Mouse (Mus musculus): Measurements from ENCODE around the gene Emc9. TPM values are rescaled to one million over a fixed set of nuclear protein-coding genes. Genes with fewer than 3 reads are reported as not detected.

The Emc9 gene
- total RNA-seq, 2 experiments from 2014 or later = 43.3 to 49.5 TPM

DNA sequence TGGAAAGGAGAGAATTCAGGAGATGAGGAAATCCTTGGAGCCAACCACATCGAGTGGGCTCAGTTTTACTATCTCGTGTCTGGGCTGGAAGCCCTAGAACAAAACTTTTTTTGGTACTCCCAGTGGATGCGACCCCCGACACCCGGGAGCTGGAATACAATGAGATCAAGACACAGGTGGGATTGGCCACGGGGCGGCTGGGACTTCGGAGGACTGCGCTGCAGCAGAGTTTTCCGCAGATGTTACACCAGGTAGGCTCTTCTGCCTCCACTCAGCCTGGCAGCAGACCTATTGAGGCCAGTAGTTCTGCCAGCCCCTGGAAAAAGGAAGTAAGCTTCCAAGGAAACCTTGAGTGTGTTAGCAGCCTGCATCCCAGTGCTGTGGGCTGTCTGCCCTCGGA lies 21.9 kb downstream of the Emc9 start:
- no peak for DNase-seq (ENCODE audit: low spot score in 2 of 2)

- no peak for DNase-seq (ENCODE audit: low spot score in 2 of 2)
Measured at GRCm38 (mm10) chr14:55561860-55562259, 23.2 kb downstream of the Emc9 start.

DNA sequence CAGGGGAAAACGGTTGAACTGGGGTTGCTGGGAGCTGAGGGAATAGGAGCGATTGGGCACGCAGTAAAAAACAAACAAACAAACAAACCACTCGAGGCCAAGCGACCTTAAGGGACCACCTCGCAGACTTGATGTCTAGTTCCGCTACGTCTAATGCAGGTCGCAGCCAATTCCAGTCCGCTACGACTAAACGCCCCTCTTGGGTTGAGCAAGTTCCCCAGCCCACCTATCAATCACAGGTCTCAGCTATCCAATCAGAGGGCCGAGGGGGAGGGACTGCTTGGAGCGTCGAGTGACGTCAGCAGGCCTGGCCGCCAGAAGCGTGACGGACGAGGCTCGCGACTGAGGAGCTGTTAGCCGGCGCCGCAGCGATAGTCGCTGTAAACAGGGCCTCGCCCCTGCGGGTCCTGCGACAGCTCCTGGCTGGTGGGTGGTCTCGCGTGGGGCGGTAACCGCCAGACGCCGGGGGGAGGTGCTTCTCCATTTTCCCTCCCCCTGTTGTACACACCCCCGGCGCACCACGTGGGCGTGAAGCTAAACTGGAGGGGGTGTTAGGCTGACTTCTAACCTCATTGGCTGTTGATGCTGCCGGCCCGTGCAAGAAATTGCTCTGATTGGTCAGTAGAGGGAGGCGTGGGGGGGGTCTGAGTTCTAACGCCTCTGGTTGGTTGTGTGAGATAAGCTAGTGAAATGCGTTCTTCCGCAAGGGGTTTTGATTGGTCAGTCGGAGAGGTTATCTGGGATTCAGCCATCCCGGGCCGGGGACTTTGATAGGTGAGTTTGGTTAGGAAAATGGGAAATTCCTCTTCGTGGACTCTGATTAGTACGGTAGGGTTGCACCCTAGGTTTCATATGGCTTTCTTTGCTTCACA lies 24.7 kb downstream of the Emc9 start, which contains the start of gene A730061H03Rik:
A730061H03Rik (minus strand) TSS at position 205 of the 872 bp plus-strand sequence.
- peak; percentile 99 for DNase-seq (ENCODE audit: low spot score in 2 of 2)

GRCm38 (mm10) chr14:55559799-55560201 lies 25.3 kb downstream of the Emc9 start, which contains the start of gene Dcaf11:
TSS of gene Dcaf11 (plus strand) at chr14:55560006.
- DNase-seq (ENCODE audit: low spot score in 2 of 2) = peak; percentile 83 to 90

DNA sequence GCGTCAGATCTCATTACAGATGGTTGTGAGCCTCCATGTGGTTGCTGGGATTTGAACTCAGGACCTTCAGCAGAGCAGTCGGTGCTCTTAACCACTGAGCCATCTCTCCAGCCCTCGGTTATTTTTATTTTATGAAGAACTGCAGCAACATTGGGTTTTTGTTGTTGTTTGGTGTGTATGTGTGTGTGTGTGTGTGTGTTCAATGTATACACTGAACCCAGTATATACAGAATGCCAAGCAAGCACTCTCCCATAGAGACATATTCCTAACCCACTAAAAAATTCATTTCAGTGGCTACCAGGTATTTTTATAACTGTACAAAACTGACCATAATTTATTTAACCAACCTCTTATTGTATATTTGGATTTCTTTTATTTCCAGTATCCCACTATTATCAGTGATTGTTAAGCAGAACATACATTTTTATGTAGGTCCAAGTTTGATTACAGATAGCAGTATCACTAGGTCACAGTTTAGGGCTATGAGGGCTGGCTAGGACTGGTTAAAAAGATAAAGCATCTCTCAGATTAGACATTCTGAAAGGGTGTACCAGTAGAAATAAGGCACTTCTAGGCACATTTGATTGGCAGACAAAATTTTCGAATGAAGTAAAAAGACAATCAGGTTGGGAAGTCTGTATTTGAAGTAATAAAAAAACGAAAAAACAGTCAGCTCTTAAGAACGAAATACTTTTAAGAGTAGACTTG lies 26.2 kb downstream of the Emc9 start:
- no peak for DNase-seq (ENCODE audit: low spot score in 2 of 2)

DNA sequence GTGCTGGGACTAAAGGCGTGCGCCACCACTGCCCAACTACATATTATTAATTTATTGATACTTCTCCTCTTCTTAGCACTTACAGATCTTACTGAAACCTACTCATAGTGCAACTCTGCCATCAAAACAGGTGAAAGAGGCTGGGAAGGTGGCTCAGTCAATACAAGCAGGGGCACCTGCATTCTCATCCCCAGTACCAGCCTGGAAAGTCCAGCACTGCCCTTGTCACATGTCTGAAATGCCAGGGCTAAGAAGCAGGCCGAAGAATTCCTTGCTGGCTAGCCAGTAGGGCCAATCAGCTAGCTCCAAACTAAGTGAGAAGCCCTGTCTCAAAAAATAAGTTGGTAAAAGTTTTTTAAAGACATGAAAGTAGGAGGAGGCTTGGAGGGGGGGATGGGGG lies 27.5 kb downstream of the Emc9 start:
- no peak for DNase-seq (ENCODE audit: low spot score in 2 of 2)

DNA sequence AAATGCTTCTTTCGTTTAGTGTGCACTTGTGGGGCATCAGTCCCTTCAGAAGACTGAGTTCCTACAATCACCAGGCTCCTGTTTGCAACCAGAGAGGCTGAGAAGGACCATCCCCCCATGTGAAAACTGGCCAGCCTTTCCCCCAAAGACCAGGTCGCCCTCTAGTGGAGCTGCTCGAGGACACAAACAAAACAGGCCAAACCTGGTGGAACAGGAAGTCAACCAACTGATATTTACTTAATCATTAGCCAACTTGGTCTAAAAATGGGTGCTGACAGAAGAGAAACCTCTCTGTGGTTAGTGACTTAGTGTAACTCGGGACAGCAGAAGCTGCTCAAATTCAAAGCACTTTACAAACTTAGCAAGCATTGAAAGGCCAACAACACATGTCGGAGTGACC lies 28.1 kb downstream of the Emc9 start:
- DNase-seq (ENCODE audit: low spot score in 2 of 2) = peak; percentile 72 to 80

DNA sequence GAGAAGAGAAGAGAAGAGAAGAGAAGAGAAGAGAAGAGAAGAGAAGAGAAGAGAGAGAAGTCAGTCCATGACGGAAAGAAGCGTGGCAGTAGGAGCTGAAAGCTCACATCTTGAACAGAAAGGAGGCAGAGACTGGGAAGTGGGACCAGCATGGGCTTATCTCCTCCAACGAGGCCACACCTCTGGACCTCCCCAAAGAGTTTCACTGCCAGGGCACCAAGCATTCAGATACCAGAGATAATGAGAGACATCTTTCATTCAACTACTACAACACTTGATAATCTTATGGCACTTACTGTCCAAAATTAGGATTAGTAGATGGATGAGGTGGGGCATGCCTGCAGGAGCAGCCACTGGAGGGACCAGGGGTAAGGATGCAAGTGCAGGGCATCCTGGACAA lies 29.3 kb downstream of the Emc9 start:
- no peak for DNase-seq (ENCODE audit: low spot score in 2 of 2)

DNA sequence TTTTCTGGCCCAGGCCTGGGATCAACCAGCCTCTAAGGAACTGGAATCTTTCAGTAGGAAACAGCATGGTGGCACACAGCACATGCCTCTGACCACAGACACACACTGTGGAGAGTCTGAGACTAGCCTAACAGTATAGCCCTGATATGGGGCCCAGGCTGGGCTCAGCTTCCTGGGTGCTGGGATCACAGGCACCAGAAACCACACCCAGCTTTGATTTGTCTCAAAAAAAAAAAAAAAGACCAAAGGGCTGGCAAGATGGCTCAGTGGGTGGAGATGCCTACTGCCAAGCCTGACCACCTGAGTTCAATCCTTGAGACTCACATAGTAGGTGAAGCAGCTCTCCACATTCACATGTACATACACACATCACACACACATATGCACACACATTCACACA lies 30.5 kb downstream of the Emc9 start:
- DNase-seq (ENCODE audit: low spot score in 2 of 2) = no peak

DNA sequence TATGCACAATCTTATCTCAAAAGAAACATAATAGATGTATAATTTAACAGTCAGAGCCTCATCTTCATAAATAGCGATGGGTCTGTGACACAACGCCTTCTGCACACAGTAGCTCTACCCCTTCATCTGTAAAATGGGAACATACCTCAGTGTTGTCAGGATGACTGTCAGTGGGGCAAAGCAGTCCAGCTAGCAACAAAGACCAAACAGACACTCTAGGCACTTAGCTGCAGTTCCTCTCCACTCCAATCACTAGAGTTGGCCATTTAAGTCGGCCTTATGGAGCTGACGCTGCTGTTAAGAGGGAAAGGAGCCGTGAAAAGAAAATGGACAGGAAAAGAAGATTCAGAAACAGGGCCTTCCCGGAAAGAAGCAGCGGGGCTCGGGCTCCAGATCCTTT lies 33.3 kb downstream of the Emc9 start:
- DNase-seq (ENCODE audit: low spot score in 2 of 2) = no peak

- no peak for DNase-seq (ENCODE audit: low spot score in 2 of 2)
Measured at GRCm38 (mm10) chr14:55551347-55551746, 33.8 kb downstream of the Emc9 start.

DNA sequence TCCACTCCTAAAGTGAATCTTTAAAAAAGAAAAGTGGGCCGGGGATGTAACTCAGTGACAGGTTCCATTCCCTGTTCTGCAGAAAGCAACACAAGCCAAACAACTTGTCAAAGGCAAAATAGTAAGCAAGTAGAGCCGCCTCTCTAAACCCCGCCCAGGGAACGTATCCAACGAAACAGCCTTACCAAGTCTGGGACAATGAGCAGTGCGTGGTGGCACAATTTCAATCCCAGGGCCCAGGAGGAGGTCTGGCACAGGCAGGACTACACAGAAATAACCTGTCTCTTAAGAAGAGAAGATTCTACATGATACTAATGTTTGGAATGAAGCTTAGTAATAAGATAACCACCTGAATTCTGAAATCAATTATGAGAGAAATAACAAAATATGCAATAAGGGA lies 34.9 kb downstream of the Emc9 start:
- DNase-seq (ENCODE audit: low spot score in 2 of 2) = no peak

DNA sequence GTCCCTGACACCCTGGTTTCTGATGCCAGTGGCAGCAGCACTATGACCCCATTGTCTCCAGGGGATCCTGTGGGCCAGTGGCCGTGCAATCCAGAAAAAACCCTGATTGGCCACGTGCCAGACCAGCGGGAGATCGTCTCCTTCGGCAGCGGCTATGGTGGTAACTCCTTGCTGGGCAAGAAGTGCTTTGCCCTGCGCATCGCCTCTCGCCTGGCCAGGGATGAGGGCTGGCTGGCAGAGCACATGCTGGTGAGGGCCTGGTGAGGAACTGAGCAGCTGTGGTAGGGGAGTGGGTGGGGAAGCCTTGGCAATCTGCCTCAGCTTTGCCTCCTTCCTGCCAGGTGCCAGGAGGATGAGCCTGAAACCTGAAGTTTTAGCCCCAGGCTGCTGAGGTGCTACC lies 40.8 kb downstream of the Emc9 start:
- DNase-seq (ENCODE audit: low spot score in 2 of 2) = no peak

DNA sequence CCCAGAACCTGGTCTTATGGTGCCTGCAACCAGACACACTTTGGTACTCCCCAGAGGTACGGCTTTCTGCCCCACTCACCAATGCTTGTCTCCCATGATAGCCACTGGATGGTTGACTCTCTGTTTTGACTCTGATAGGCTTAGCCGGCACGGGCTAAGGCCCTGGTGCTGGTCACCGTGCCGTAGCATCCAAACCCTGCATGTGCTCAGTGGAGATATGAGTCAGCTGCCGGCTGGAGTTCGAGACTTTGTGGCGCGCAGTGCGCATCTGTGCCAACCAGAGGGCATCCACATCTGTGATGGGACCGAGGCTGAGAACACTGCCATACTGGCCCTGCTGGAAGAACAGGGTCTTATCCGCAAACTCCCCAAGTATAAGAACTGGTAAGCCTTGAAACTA lies 42.8 kb downstream of the Emc9 start:
- DNase-seq (ENCODE audit: low spot score in 2 of 2) = no peak

DNA sequence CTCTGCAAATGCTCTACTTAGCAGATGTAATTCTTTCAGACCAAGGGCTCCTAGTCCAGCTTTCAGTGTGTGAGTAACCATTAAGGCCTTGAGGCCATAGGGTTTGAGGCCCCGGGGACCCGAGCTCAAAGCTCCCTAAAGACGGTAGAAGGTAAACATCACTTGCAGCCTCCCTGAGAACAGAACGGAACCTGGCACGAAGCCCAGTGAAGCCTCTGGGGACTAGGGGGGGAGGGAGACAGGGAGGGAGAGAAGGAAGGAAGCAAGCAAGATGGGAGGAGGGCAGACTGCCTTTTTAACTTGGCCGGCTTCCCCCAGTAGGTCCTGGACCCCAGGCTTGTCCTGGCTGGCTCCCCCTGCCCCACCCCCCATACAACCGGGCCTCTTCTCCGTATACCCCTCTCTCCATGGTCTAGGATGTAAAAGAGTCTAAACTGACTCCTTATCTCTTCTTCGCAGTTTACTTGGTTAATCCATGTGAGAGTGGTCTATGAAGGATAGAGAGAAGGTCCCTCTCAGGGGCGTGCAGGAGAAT lies 44.2 kb downstream of the Emc9 start:
- peak; percentile 57 to 80 for DNase-seq (ENCODE audit: low spot score in 2 of 2)

DNA sequence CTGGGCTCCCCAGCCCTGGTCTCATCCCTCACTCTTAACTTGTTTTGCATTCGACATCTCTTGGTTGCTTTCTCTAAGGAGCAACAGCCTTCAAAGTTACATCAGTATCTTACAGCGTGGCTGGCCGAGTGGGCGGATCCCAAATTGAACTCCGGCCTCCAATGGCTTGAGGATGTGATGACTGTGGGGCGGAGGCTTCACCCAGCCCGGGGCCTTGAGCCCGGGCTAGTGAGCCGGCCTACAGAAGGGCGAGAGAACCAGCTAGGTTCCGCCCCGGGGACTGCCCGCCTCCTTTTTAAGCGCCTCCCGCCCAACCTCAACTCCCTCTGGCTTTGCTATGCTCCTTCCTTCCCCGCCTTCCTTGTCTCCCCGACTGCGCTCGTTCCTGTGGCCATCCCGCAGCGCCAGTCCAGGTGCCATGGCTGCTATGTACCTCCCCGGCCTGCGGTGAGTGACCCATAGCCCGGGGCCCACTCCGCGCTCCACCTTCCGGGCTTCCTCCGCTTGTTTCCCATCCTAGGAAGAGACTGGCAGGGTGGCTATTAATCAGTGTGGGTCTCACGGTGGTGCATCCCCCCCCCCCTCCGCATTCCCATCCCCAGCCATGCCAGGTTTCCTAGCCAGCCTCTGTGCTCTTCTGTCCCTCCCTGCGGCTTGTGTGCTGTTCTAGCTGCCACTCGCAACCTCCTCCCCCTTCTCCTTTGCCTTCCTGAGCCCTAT lies 44.9 kb downstream of the Emc9 start, which contains the start of gene Pck2:
Pck2 (plus strand) TSS at position 200 of the 720 bp plus-strand sequence.
- DNase-seq (ENCODE audit: low spot score in 2 of 2) = peak; percentile 63 to 75

DNA sequence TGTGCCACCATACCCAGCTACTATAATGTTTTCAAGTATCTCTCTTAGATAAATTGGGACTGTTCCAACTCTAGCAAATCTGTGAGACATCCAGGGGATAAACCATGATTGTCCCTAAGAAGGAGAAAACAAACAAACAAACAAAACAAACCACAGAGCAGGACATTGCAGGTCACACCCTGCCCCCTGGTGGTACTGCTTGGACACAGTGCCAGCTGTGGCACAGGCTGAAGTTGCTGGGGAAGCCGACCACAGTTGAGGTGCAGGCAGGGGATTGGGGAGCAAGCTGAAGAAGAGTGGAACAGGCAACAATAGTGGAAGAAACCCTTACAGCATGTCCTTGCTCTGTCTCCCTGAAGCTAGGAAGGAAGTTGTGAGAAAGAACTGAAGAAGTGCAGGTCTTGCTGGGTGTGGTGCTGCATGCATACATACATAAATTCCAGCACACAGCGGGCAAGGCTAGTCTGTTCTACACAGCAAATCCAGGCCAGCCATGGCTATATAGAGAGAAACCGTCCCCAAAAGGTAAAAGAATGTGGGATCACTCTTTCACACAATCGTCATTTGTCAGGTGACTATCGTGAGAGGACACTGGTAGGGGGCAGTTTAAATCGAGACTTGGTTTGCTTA lies 48.9 kb downstream of the Emc9 start:
- peak in 1 of 2 experiments; percentile 47 for DNase-seq (ENCODE audit: low spot score in 2 of 2)
